Mouse (Mus musculus): ENCODE measurements around the gene Nf1. TPM values are rescaled to one million over a fixed set of nuclear protein-coding genes. Genes with fewer than 3 reads are reported as not detected.

The Nf1 gene
- polyA plus RNA-seq, 1 experiment from 2014 or later: 7.2 TPM

DNA sequence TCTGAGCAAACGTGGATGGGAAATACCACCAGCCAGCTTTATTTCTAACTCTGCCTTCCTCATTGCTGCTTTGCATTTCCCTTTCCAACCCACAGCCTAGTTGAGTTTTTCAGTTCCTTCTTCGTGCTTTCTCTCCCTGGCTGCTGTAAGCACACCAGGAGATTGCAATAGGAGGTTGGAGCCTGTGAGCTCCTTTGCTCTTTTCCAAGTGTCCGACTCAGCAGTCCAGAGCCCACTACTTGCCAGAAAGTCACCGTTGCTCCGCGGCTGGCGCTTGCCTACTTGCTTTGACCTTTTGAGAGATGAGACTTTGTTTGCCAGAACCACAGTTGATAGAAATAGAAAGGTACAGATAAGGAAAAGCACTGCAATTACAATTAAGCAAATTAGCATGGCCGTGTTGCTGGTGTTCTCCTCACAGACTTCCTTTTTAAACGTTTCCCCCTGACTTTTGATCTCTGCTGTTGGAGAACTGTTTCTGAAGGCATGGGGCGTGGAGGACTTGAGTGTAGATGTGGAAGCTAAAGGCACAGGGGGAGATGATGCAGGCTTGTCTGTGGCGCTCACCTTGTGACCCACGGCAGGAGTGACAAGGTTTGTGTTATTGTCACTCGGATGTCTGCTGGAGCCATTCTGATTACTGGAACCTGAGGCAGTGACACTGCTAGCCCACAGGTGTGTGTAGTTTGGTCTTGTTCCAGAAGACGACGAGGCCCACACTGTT, 187.7 kb downstream of the Nf1 start:
- Histone ChIP-seq H3K4me2 (replicated peaks; ENCODE audit: low read depth, low read length) (no peak overlapping the region), H3K36me3 (ENCODE audit: insufficient read depth, low read length) (no peaks in the 10 kb centered on the region), H3K27me3 (replicated peaks; ENCODE audit: insufficient read depth, low read length) (no peaks in the 10 kb centered on the region), H3K27ac (ENCODE audit: low read length) (peak overlapping the region; percentile 15; the same call in 1 of the 2 replicates), H3K9ac (replicated peaks; ENCODE audit: low read depth) (no peak overlapping the region), H3K9me3 (ENCODE audit: low read length) (no peaks in the 10 kb centered on the region), H3K4me3 (ENCODE audit: low read depth, low read length) (no peak overlapping the region), H3K4me1 (ENCODE audit: insufficient read depth, low read depth, low read length) (no peaks in the 10 kb centered on the region)
- TF ChIP-seq EP300 (IDR thresholded peaks at IDR 0.05) (no peak), CTCF (IDR thresholded peaks at IDR 0.05) (no peak)
- 64% methylated on average over 15 of the region's 15 CpGs for WGBS
- no peak for ATAC-seq
- peak; percentile 17 for DNase-seq (ENCODE audit: low spot score)

DNA sequence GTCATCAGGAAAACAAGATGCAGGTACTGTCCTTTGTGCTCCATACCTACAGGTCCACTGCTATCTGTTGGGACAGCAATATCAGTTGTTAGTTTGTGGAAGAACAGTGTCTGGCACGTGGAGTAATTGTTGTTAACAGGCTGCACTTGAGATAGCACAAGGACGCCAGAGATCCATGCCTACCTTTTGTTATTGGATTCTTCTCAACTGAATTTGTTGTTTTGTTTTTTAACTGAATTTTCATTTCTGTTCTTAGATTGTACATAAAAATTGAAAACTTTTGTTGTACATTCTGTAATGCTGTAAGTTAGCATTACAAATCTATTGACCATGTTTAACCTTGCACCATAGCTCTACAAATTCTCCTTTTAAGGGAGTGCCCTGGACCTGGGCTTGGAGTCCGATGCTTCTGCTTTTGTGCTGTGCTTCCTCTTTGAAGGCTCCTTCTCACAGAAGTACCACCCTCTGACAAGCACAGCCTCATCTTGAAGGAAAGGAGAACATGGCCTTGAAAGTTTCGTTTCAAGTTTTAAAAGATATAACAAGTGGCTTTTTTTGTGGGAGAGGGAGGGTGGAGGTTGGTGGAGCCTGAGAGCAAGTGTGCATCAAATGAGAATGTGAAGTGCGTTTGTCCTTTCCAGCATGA, 188.4 kb downstream of the Nf1 start:
- H3K4me1 ChIP-seq (ENCODE audit: insufficient read depth, low read depth, low read length): no peaks in the 10 kb centered on the region
- no peak overlapping the region for H3K4me2 ChIP-seq (replicated peaks; ENCODE audit: low read depth, low read length)
- H3K27me3 ChIP-seq (replicated peaks; ENCODE audit: insufficient read depth, low read length): no peaks in the 10 kb centered on the region
- no peak overlapping the region for H3K27ac ChIP-seq (ENCODE audit: low read length)
- no peak for TF ChIP-seq CTCF (IDR thresholded peaks at IDR 0.05)
- TF ChIP-seq EP300 (IDR thresholded peaks at IDR 0.05): no peak
- peak; percentile 51 for DNase-seq (ENCODE audit: low spot score)
- H3K4me3 ChIP-seq (ENCODE audit: low read depth, low read length): no peak overlapping the region
- ATAC-seq: no peak; the same call in 1 of the 2 replicates
- no peak overlapping the region for H3K9ac ChIP-seq (replicated peaks; ENCODE audit: low read depth)
- 80% methylated on average over 5 of the region's 5 CpGs for WGBS
- H3K9me3 ChIP-seq (ENCODE audit: low read length): no peaks in the 10 kb centered on the region
- no peaks in the 10 kb centered on the region for H3K36me3 ChIP-seq (ENCODE audit: insufficient read depth, low read length)

DNA sequence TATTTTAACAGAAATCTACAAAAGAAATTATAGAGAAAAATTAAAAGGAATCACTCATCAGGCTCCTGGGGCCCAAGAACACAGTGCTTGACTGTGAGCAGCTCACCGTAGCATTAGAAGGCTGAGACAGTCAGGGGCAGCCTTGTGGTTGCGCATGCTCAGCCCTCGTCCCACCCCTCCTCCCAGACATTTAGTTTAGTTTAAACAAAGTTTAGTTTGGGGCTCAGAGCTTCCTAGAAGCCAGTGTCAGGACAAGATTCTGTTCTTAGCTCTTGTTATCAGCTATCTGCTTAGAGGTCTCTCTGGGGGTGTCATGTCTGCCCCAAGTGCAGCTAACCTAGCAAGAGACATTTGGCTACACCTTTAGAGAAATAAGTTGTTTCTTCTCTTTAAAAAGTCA, 189.1 kb downstream of the Nf1 start:
- no peaks in the 10 kb centered on the region for H3K27me3 ChIP-seq (replicated peaks; ENCODE audit: insufficient read depth, low read length)
- no peak overlapping the region for H3K9ac ChIP-seq (replicated peaks; ENCODE audit: low read depth)
- TF ChIP-seq CTCF (IDR thresholded peaks at IDR 0.05) (no peak), EP300 (IDR thresholded peaks at IDR 0.05) (no peak)
- no peaks in the 10 kb centered on the region for H3K9me3 ChIP-seq (ENCODE audit: low read length)
- no peaks in the 10 kb centered on the region for H3K36me3 ChIP-seq (ENCODE audit: insufficient read depth, low read length)
- DNase-seq (ENCODE audit: low spot score) (no peak), ATAC-seq (no peak)
- WGBS: 85% methylated on average over 3 of the region's 3 CpGs
- no peak overlapping the region for H3K4me3 ChIP-seq (ENCODE audit: low read depth, low read length)
- no peak overlapping the region for H3K27ac ChIP-seq (ENCODE audit: low read length)
- no peaks in the 10 kb centered on the region for H3K4me1 ChIP-seq (ENCODE audit: insufficient read depth, low read depth, low read length)
- no peak overlapping the region for H3K4me2 ChIP-seq (replicated peaks; ENCODE audit: low read depth, low read length)

DNA sequence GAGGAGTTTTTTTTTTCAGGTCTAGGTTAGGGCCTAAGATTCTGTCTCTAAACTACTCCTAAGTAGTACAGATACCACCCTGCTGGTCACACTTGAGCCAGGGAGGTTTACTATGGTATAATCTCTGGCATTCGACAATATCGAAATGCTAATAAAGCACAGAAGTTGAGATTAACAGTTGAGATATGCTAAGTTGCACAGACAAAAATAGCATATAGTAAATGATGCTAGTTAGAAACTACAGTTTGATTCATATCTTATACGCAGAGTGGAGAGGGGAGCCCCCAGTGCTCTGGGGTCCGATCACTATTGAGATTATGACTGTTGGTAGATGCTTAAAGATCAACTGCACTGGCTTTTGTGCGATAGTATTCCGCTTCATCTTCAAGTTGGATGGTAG, 189.7 kb downstream of the Nf1 start:
- TF ChIP-seq EP300 (IDR thresholded peaks at IDR 0.05) (no peak), CTCF (IDR thresholded peaks at IDR 0.05) (no peak)
- no peak overlapping the region for H3K4me2 ChIP-seq (replicated peaks; ENCODE audit: low read depth, low read length)
- no peak overlapping the region; the same call in 1 of the 2 replicates for H3K4me3 ChIP-seq (ENCODE audit: low read depth, low read length)
- H3K9ac ChIP-seq (replicated peaks; ENCODE audit: low read depth): no peak overlapping the region
- H3K27ac ChIP-seq (ENCODE audit: low read length): no peak overlapping the region
- H3K36me3 ChIP-seq (ENCODE audit: insufficient read depth, low read length): no peaks in the 10 kb centered on the region
- ATAC-seq (no peak), DNase-seq (ENCODE audit: low spot score) (no peak)
- no peaks in the 10 kb centered on the region for H3K9me3 ChIP-seq (ENCODE audit: low read length)
- 93% methylated on average over 6 of the region's 6 CpGs for WGBS
- no peaks in the 10 kb centered on the region for H3K4me1 ChIP-seq (ENCODE audit: insufficient read depth, low read depth, low read length)
- no peaks in the 10 kb centered on the region for H3K27me3 ChIP-seq (replicated peaks; ENCODE audit: insufficient read depth, low read length)

DNA sequence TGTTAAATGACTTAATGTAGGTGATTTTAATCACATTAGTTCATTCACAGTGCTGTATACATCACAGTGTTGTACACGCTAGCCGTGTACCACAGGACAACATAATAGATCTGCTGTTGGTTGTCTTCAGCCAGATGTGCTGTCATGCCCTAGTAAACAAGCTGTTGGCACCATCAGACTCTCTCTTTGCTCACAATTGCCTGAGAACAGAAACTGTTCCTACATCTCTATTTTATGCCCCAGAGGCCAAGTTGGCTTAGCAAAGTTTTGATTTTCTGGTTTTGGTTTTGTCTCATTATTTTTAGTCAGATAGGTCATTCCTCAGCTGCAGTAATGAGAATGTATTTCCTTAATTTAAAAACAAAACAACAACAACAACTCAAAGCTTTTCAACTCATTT, 190.2 kb downstream of the Nf1 start:
- ATAC-seq (no peak), DNase-seq (ENCODE audit: low spot score) (no peak)
- H3K9ac ChIP-seq (replicated peaks; ENCODE audit: low read depth): no peak overlapping the region
- no peak for TF ChIP-seq CTCF (IDR thresholded peaks at IDR 0.05)
- no peak for TF ChIP-seq EP300 (IDR thresholded peaks at IDR 0.05)
- no peaks in the 10 kb centered on the region for H3K27me3 ChIP-seq (replicated peaks; ENCODE audit: insufficient read depth, low read length)
- H3K4me1 ChIP-seq (ENCODE audit: insufficient read depth, low read depth, low read length): no peaks in the 10 kb centered on the region
- no peaks in the 10 kb centered on the region for H3K9me3 ChIP-seq (ENCODE audit: low read length)
- 70% methylated on average over 2 of the region's 2 CpGs for WGBS
- H3K27ac ChIP-seq (ENCODE audit: low read length): no peak overlapping the region
- H3K4me3 ChIP-seq (ENCODE audit: low read depth, low read length): no peak overlapping the region; the same call in 1 of the 2 replicates
- no peaks in the 10 kb centered on the region for H3K36me3 ChIP-seq (ENCODE audit: insufficient read depth, low read length)
- no peak overlapping the region for H3K4me2 ChIP-seq (replicated peaks; ENCODE audit: low read depth, low read length)

DNA sequence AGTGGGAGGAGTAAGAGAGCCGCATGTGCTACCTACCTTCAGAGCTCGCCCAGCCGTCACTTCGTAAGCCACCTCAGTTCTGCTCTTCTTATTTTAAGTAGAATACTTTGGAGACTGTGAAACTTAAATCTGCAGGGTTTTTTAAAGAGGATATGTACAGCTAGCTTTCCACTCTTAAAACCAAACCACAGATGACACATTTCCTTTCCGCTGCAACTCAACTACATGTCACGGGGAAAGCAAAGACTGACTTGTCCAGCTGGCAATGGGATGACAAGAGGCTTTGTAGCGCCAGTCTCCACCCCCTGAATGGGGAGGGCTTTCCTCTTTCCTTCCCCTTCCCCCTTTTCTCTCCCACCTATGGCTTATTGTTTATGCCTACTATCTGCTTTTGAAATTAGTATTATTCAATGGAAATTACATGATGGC, 190.9 kb downstream of the Nf1 start, which contains the start of the genes Evi2 and Evi2a:
Gene Evi2, minus strand, starts transcription at position 257 of the 429 bp plus-strand sequence.
Gene Evi2a, minus strand, starts transcription at position 277 of the 429 bp plus-strand sequence.
- no peak for TF ChIP-seq EP300 (IDR thresholded peaks at IDR 0.05)
- TF ChIP-seq CTCF (IDR thresholded peaks at IDR 0.05): no peak
- no peaks in the 10 kb centered on the region for H3K36me3 ChIP-seq (ENCODE audit: insufficient read depth, low read length)
- no peak within 1 kb of the TSS; the same call in 1 of the 2 replicates for H3K4me3 ChIP-seq (ENCODE audit: low read depth, low read length)
- no peaks in the 10 kb centered on the region for H3K4me1 ChIP-seq (ENCODE audit: insufficient read depth, low read depth, low read length)
- WGBS: 76% methylated on average over 7 of the region's 7 CpGs
- H3K9ac ChIP-seq (replicated peaks; ENCODE audit: low read depth): no peak within 1 kb of the TSS
- peak; percentile 53 for DNase-seq (ENCODE audit: low spot score)
- H3K9me3 ChIP-seq (ENCODE audit: low read length): no peaks in the 10 kb centered on the region
- H3K27me3 ChIP-seq (replicated peaks; ENCODE audit: insufficient read depth, low read length): no peaks in the 10 kb centered on the region
- no peak within 1 kb of the TSS for H3K4me2 ChIP-seq (replicated peaks; ENCODE audit: low read depth, low read length)
- no peak within 1 kb of the TSS for H3K27ac ChIP-seq (ENCODE audit: low read length)
- ATAC-seq: no peak
